8 mouse cellular contexts compared by ENCODE assay signal in genomic region chr9:13300041-13300441, GRCm38 (mm10). TPM values are rescaled to one million over a fixed set of nuclear protein-coding genes. Genes with fewer than 3 reads are reported as not detected.
A peak's percentile ranks its signal among the peaks of the same experiment; 100 is the strongest.
DNase-seq lines count a peak whose midpoint lies in the region; ATAC-seq and TF ChIP-seq lines count a peak whose summit lies in the region.

No protein-coding gene starts in this region.

- H3K4me3 ChIP-seq in forebrain, postnatal 0 days (ENCODE audit: low read depth, low read length): peak overlapping the region; percentile 2
- H3K4me3 ChIP-seq in limb, embryonic 10.5 days: 0 out of 2 replicates have a peak overlapping the region, but pooled peaks have one; percentile 12
- H3K4me3 ChIP-seq in small intestine, adult 2 months (ENCODE audit: low read depth, low read length): peak overlapping the region; percentile 24

- H3K9ac ChIP-seq in forebrain, postnatal 0 days: no peak overlapping the region

- no peak overlapping the region; the same call in 1 of the 2 replicates for H3K27ac ChIP-seq in forebrain, postnatal 0 days (ENCODE audit: low read depth, low read length)
- 0 out of 2 replicates have a peak overlapping the region, but pooled peaks have one; percentile 36 for H3K27ac ChIP-seq in limb, embryonic 10.5 days
- H3K27ac ChIP-seq in small intestine, adult 2 months (ENCODE audit: insufficient read depth, low read depth, low read length): peak overlapping the region; percentile 64

- no peaks in the 10 kb centered on the region for H3K27me3 ChIP-seq in forebrain, postnatal 0 days (ENCODE audit: insufficient read depth, low read length)
- H3K27me3 ChIP-seq in limb, embryonic 10.5 days (ENCODE audit: low read depth, poor library complexity, severe bottlenecking): 0 out of 2 replicates have a peak, but pooled peaks cover 4% of the 10 kb centered on the region
- H3K27me3 ChIP-seq in small intestine, adult 2 months (ENCODE audit: control insufficient read depth, insufficient read depth, low read length): no peaks in the 10 kb centered on the region

- 20% methylated on average over 3 of the region's 3 CpGs for WGBS in forebrain, postnatal 0 days
- WGBS in limb, embryonic 10.5 days: 51% methylated on average over 3 of the region's 3 CpGs
- 36% methylated on average over 3 of the region's 3 CpGs for WGBS in small intestine, adult 2 months

- no peak for ATAC-seq in forebrain, postnatal 0 days

- TF ChIP-seq CTCF in forebrain, postnatal 0 days (IDR thresholded peaks at IDR 0.05; ENCODE audit: low read depth): no peak
- TF ChIP-seq CTCF in small intestine, adult 2 months (IDR thresholded peaks at IDR 0.05; ENCODE audit: extremely low read depth, insufficient read length, insufficient replicate concordance, low read depth, low read length): no peak

- no peak for TF ChIP-seq POLR2A in small intestine, adult 2 months (IDR thresholded peaks at IDR 0.05; ENCODE audit: low read depth, low read length)

- peaks cover 9% of the 10 kb centered on the region; the same call in 1 of the 2 replicates for H3K4me1 ChIP-seq in forebrain, postnatal 0 days (ENCODE audit: insufficient read depth)
- peaks cover 64% of the 10 kb centered on the region for H3K4me1 ChIP-seq in limb, embryonic 10.5 days
- H3K4me1 ChIP-seq in small intestine, adult 2 months (ENCODE audit: control insufficient read depth, insufficient read depth, insufficient read length, low read length): peaks cover 17% of the 10 kb centered on the region

- H3K36me3 ChIP-seq in forebrain, postnatal 0 days (ENCODE audit: insufficient read depth): no peaks in the 10 kb centered on the region
- no peaks in the 10 kb centered on the region for H3K36me3 ChIP-seq in limb, embryonic 10.5 days
- H3K36me3 ChIP-seq in small intestine, adult 2 months (ENCODE audit: control insufficient read depth, insufficient read depth, low read length): no peaks in the 10 kb centered on the region

- peak overlapping the region; percentile 86 for H3K4me2 ChIP-seq in forebrain, postnatal 0 days (ENCODE audit: low read depth)

- peak; percentile 17 for DNase-seq in kidney, postnatal 10 days
- no peak for DNase-seq in kidney, adult 18-20 months
- DNase-seq in brain, adult 2 months (ENCODE audit: low read depth, low spot score): peak; percentile 75
- DNase-seq in forebrain, postnatal 0 days: no peak
- DNase-seq in limb, embryonic 10.5 days (ENCODE audit: low spot score): no peak
- no peak for DNase-seq in spleen, postnatal 4 days (ENCODE audit: low spot score in 2 of 2)
- no peak for DNase-seq in urinary bladder, postnatal 10 days (ENCODE audit: low spot score)

- H3K9me3 ChIP-seq in forebrain, postnatal 0 days (ENCODE audit: low read length): no peaks in the 10 kb centered on the region
- H3K9me3 ChIP-seq in limb, embryonic 10.5 days (replicated peaks): no peaks in the 10 kb centered on the region

RNA-seq across cellular contexts. Expression of gene Maml2, which starts 2.3 kb away (rescaled TPM):
- 6.2 and 6.4 TPM in 2 replicates for total RNA-seq in forebrain, postnatal 0 days (2014; rRNA removed)
- polyA plus RNA-seq in forebrain, postnatal 0 days (2015; fragmentation: Nextera tagmentation; extraction: Ambion mirVana): 5.9 and 9.5 TPM in 2 replicates
- polyA plus RNA-seq in limb, embryonic 10.5 days (2016; fragmentation: Nextera tagmentation; extraction: Ambion mirVana): 4.5 and 8.0 TPM in 2 replicates
- polyA plus RNA-seq in small intestine, adult 2 months (2012; rRNA removed): 1.6 and 2.8 TPM in 2 replicates

RNA-seq across cellular contexts. Expression of gene Ccdc82, which starts 53.3 kb away (rescaled TPM):
- 15.6 and 24.9 TPM in 2 replicates for total RNA-seq in forebrain, postnatal 0 days (2014; rRNA removed)
- 5.7 and 7.0 TPM in 2 replicates for polyA plus RNA-seq in forebrain, postnatal 0 days (2015; fragmentation: Nextera tagmentation; extraction: Ambion mirVana)
- polyA plus RNA-seq in limb, embryonic 10.5 days (2016; fragmentation: Nextera tagmentation; extraction: Ambion mirVana): 3.9 and 4.4 TPM in 2 replicates
- polyA plus RNA-seq in small intestine, adult 2 months (2012; rRNA removed): 1.7 and 4.1 TPM in 2 replicates

RNA-seq across cellular contexts. Expression of gene Jrkl, which starts 54.4 kb away (rescaled TPM):
- total RNA-seq in forebrain, postnatal 0 days (2014; rRNA removed): 7.5 and 8.9 TPM in 2 replicates
- 4.3 and 5.4 TPM in 2 replicates for polyA plus RNA-seq in forebrain, postnatal 0 days (2015; fragmentation: Nextera tagmentation; extraction: Ambion mirVana)
- polyA plus RNA-seq in limb, embryonic 10.5 days (2016; fragmentation: Nextera tagmentation; extraction: Ambion mirVana): 6.3 and 7.2 TPM in 2 replicates
- 0.03 and 0.09 TPM in 2 replicates for polyA plus RNA-seq in small intestine, adult 2 months (2012; rRNA removed)

Comparison
In these comparisons a context has a peak if more than half of its experiments do, and no peak if none do; other contexts are left out.
1. DNase-seq: peak in kidney, postnatal 10 days (single experiment) and brain, adult 2 months (single experiment); none in kidney, adult 18-20 months (single experiment), forebrain, postnatal 0 days (single experiment), limb, embryonic 10.5 days (single experiment), spleen, postnatal 4 days (0 of 2) and urinary bladder, postnatal 10 days (single experiment).
2. Peak in every context shown above with its lines, with median percentiles within 50 percentile points of each other: H3K4me3 ChIP-seq.